Mouse (Mus musculus) regulatory T cell (primary cell): ENCODE results near the gene Vmn1r230.

ENCODE experiments used
- in situ Hi-C: fragments of 300-600 bp; cut with MboI, MseI; formaldehyde crosslinking; loops from one replicate; pipeline ENCODE4 v1.15.1; 2025; ENCODE audit warnings: high pct_unique_total_duplicates

Vmn1r230 gene

GRCm38 (mm10) chr17:20840144-20840543, at the start of gene Vmn1r230:
Gene Vmn1r230, plus strand, starts transcription at chr17:20840444.
- in situ Hi-C loops, result no loop called here

DNA sequence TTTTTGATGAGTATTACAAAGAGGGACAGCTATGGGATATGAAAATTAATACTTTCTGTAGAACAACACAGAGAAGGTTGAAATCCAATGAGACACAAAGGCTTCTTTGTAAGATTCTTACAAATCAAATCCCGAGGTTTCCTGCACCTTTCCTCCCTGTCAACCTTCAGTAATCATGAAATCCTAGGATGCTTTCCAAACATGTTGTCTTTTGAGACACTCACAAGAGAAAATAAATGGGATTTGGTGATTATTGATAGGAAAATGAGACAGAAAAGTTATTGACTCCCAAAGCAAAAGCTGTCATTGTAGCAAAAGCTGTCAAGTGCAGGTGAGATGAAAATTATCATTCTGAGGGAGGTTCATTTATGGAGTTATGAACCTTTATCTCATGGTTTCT, 29.0 kb upstream of the Vmn1r230 start, which contains the start of gene Vmn1r229:
Gene Vmn1r229, plus strand, starts transcription at position 301 of the 400 bp plus-strand sequence.
- in situ Hi-C loops, result no loop called here
